Mouse (Mus musculus): ENCODE results near the gene Trpv2.

Trpv2 gene

DNA sequence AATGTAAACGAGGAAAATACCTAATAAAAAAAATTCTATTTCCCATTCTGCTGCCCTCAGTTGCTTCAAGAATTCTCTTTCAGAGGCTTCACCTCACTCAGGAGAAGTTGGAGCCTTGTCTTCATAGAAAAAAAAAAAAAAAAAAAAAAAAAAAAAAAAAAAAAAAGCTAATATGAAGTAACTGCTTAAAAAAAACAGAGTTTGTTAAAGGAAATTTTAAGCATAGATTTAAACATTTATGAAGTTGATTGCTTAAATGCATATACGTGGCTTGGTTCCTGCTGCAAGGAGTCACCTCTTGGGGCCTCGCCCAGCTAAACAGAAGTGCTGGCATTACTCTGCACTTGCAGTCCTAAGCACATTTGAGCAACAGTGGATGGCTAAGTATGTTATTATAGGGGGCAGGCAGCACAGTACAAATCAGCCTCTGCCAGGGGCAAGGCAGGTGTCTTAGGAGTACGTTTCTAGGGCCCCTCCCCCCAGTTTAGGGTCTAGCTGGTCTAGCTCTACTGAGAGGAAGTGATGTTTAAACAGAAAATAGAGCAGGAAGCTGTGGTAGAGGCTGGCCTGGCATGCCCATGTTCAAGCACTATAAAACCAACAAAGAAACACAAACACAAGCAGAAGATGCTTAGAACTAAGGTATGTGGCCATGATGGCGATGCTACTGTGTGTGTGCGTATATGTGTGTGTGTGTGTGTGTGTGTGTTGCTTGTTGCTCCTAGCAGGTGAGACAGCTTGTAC lies at the start of gene Trpv2:
TSS of gene Trpv2 (plus strand) at position 528 of the 744 bp plus-strand sequence.
- no peak for DNase-seq (ENCODE audit: low read depth, low spot score)

GRCm38 (mm10) chr11:62537089-62537488 lies 37.2 kb upstream of the Trpv2 start:
- no peak for DNase-seq (ENCODE audit: low read depth, low spot score)

DNA sequence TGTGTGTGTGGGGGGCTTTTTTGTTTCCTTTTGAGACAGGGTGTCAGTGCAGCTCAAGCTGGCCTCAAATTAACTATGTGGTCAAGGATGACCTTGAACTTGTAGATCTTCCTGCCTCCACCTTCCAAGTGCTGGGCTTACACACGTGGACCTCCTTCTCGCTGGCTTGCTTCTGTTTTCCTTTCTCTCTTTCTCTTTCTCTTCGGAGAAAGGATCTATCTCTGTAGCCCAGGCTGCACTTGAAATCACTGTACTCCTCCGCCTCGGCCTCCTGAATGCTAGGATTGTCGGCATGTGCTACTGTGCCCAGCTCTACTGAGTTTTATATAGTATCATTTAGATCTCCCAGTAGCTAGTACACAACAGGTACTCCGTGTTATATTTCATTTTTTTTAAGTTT lies 36.7 kb upstream of the Trpv2 start:
- DNase-seq (ENCODE audit: low read depth, low spot score) = peak; percentile 51

GRCm38 (mm10) chr11:62538321-62539088 lies 35.8 kb upstream of the Trpv2 start:
- peak; percentile 72 for DNase-seq (ENCODE audit: low read depth, low spot score)

GRCm38 (mm10) chr11:62539089-62539890 lies 35.0 kb upstream of the Trpv2 start, which contains the start of gene Cenpv:
Gene Cenpv, minus strand, starts transcription at chr11:62539261.
- DNase-seq (ENCODE audit: low read depth, low spot score) = peak; percentile 87

DNA sequence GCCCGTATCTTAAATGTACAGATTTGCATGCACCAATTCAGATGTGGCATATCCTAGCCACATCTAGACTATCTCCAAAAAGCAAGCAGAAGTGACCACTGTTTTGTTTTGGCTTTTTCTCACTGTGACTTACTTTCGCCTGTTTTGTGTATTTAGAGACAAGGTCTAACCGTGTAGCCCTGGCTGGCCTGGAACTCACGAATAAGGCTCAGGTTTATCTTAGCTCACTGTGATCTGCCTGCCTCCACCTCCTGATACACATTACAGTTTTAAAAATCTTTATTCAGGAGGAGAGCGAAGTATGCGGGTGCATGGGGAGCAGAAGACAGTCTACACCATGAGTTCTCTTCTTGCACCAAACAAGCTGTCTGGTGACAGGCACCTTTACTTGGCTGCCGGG lies 34.1 kb upstream of the Trpv2 start:
- no peak for DNase-seq (ENCODE audit: low read depth, low spot score)

GRCm38 (mm10) chr11:62540969-62541368 lies 33.3 kb upstream of the Trpv2 start:
- DNase-seq (ENCODE audit: low read depth, low spot score) = no peak

DNA sequence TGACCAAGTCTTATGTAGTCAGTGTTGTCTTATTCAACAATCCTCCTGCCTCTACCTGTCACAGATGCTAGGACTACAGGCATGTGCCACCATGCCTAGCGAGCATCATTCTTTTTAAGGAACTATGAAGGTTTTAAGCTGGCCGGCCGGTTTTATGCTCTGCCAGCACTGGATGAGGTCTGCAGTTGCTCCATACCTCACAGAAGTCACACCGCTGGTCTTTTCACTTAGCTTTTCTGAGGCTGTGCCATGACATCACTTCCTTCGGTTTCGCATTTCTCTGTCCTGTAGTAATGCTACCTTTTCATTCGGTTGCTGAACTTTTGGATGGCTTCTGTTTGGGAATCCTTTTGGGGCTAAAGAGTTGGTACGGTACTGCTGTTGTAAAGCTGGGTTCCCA lies 32.7 kb upstream of the Trpv2 start:
- DNase-seq (ENCODE audit: low read depth, low spot score) = no peak

GRCm38 (mm10) chr11:62543991-62544390 lies 30.3 kb upstream of the Trpv2 start:
- no peak for DNase-seq (ENCODE audit: low read depth, low spot score)

GRCm38 (mm10) chr11:62549782-62550181 lies 24.5 kb upstream of the Trpv2 start:
- DNase-seq (ENCODE audit: low read depth, low spot score) = peak; percentile 87

DNA sequence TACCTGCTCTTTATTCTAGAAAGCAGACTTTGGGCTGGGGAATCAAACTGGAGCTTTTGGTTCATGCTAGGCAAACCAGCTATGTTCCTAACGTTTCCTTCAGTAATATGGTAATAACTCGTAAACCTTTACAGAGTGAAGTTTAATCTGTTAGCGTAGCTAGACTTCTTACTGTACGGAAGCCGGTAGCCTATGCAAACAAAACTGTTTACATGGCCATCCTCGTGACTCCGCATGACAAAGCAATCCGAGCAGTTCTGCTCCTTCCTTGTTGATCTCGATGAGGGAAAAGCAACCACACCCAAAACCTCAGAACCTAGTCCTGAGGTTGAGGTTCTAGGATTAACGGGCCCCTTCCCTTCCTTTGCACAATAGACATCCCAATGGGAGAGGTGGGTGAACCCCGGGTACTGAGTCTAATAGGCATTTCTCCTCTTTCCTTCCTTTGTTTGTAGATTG lies 24.0 kb upstream of the Trpv2 start:
- peak; percentile 87 for DNase-seq (ENCODE audit: low read depth, low spot score)

DNA sequence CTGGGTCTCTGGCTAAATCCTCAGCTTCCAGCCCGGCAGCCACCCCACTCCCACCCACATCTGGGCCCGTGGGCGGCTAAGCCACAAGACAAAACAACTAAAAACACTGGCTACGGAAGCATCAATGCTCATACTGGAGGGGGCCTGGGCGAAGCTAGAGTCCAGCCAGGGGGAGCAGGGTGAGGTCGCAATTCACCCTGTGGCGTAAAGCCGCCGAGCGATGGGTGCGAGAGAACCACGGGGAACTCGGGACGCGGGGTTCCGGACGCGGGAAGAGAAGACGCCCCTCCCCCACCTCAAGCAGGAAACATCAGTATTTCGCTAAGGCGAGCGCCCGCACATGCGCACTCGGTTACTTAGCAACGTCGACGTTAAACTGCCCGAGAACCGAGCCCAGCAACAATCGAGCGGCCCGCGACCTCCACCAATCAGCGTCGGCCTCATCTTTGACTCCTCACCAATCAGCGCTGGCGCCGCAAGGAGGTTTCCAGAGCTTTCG lies 23.5 kb upstream of the Trpv2 start, which contains the start of gene Ubb:
TSS of gene Ubb (plus strand) at position 445 of the 499 bp plus-strand sequence.
- DNase-seq (ENCODE audit: low read depth, low spot score) = peak; percentile 100

DNA sequence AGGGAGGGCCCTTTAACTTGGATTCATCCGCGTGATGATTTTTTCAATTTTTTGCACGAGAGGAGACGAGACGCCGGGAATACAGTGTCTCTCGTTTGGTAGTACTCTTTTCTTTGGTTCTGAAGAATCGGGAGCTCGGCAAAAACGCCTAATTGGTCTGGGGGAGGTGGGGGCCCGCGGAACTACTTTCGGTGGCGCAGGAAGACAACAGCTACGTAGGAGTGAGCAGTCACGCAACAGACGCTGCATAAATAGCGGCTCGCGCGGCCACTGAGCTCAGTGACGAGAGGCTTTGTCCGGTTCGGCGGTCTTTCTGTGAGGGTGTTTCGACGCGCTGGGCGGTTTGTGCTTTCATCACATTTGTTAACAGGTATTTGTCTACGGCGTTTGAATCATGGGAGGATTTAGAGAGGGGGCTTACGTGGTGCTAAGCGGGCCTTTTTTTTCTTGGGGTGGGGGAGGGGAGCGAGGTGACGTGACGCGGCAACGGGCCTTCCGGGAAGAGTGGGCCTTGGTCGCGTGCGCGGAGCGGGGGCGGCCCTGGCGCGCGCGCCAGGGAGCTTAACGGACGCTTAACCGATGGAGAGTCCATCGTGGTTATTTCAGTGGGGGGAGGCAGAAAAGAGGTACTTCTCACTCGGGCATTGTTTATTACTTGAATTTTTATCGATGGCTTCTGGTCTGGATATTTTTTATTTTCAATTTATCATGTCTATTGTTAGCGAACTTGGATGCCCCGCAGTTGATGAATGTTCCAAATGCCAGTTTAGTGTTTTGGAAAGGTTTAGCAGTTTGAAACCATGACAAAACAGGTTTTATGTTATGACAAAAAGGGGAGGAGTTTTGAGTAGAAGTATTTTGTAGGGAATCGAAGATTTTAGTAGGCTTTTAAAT lies 22.8 kb upstream of the Trpv2 start:
- DNase-seq (ENCODE audit: low read depth, low spot score) = peak; percentile 95

- no peak for DNase-seq (ENCODE audit: low read depth, low spot score)
These were observed 21.1 kb upstream of the Trpv2 start for GRCm38 (mm10) chr11:62553186-62553585.

- no peak for DNase-seq (ENCODE audit: low read depth, low spot score)
These were observed 20.7 kb upstream of the Trpv2 start for GRCm38 (mm10) chr11:62553633-62554032.

DNA sequence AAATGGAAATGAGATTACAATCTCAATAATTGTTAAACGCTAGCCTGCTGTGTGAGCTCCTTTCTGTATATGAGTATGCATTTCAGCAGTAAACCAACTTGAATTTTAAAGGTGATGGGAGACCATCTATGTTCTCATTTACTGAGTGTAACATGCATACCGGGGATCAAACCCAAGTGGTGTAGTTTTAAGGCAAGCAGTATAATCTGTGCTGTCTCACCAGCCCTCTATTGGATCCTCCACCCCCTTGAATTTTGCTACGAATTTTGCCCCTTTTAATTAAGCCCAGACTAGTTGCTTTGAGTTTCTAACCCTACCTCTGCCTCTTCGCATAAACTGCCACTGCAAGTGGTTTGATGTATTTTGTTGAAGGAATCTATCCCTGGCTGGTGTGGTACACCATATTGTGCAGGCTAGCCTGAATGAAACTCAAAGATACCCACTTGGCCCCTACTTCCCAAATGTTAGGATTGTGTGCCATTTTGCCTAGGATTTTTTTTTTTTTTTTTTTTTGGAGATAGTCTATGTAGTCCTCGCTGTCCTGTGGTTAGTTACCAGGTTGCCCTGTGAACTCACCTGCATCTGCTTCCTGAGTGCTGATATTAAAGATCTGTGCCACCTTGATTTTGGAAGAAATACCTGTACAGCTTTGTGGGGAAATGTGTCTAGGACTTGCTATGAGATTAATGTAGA lies 20.0 kb upstream of the Trpv2 start:
- DNase-seq (ENCODE audit: low read depth, low spot score) = no peak

DNA sequence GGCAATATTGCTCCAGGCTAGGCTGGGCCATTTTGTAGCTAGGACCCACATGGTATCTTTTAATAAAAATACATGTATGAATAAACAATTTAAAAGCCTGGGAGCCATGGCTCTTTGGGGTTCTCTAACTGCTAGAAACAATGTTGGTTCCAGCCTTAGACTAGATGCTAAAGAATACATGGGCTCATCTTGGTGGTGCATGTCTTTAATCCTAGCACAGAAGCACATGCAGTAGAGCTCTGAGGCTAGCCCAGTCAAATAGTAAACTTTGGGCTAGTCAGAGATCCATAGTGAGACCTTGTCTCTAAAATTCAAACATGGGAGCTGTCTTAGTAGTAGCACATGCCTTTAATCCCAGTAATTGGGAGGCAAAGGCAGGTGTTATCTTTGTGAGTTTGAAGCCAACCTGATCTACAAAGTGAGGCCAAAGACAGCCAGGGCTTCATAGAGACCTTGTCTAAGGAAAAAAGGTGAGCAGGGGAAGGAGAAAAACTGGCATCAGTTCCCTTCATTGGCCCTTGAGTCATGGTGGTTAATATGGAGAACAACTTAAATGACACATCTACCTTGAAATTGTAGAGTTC lies 19.3 kb upstream of the Trpv2 start:
- DNase-seq (ENCODE audit: low read depth, low spot score) = no peak

GRCm38 (mm10) chr11:62555896-62556412 lies 18.3 kb upstream of the Trpv2 start:
- DNase-seq (ENCODE audit: low read depth, low spot score) = no peak

GRCm38 (mm10) chr11:62557205-62557604 lies 17.1 kb upstream of the Trpv2 start:
- no peak for DNase-seq (ENCODE audit: low read depth, low spot score)

Data from brain, adult 2 months (tissue).